Mouse (Mus musculus) hindbrain, embryonic 15.5 days (tissue): ENCODE results near the gene Samd4b. TPM values are rescaled to one million over a fixed set of nuclear protein-coding genes. Genes with fewer than 3 reads are reported as not detected.
"Not testable (repeated sequence)": the region's sequence is repeated elsewhere in the genome, so short reads cannot be mapped to it uniquely, and the experiment has no call there.

Experiments
- ATAC-seq: fragments of 200-750 bp; cut with Nextera tagmentation; 2 replicates; pipeline ENCODE4 v1.8.0; 2017; ENCODE audit warnings: low read depth, moderate number of reproducible peaks, moderate TSS enrichment; ENCODE audit not compliant: low FRiP score
- H3K27ac ChIP-seq: fragments of 300-500 bp; sonication (generic); replicated peaks from 2 replicates; pipeline ENCODE4 v1.5.1; 2015; ENCODE audit warnings: mild to moderate bottlenecking, inconsistent platforms
- H3K27me3 ChIP-seq: fragments of 300-500 bp; sonication (generic); 2 replicates; pipeline ENCODE4 v1.6.1; 2015; ENCODE audit warnings: control low read depth, inconsistent platforms
- H3K36me3 ChIP-seq: fragments of 300-500 bp; sonication (generic); 2 replicates; pipeline ENCODE4 v1.6.1; 2015; ENCODE audit warnings: control low read depth, inconsistent platforms
- H3K4me1 ChIP-seq: fragments of 300-500 bp; sonication (generic); replicated peaks from 2 replicates; pipeline ENCODE4 v1.6.1; 2015; ENCODE audit warnings: control low read depth, inconsistent platforms
- H3K4me2 ChIP-seq: fragments of 300-500 bp; sonication (generic); 2 replicates; pipeline ENCODE4 v1.6.1; 2015; ENCODE audit warnings: moderate library complexity, mild to moderate bottlenecking, inconsistent platforms
- H3K4me3 ChIP-seq: fragments of 300-500 bp; sonication (generic); 2 replicates; pipeline ENCODE4 v1.5.1; 2015; ENCODE audit warnings: mild to moderate bottlenecking, inconsistent platforms
- H3K9ac ChIP-seq: fragments of 300-500 bp; sonication (generic); 2 replicates; pipeline ENCODE4 v1.6.1; 2015; ENCODE audit warnings: inconsistent platforms
- H3K9me3 ChIP-seq: fragments of 300-500 bp; sonication (generic); 2 replicates; pipeline ENCODE4 v1.6.1; 2016; ENCODE audit warnings: control low read depth, inconsistent platforms
- WGBS: fragments of 180-500 bp; shearing (Covaris S2); methylation state at CpG from one replicate; pipeline ENCODE4 v1.1.7; 2015; 5-methylcytosine and 5-hydroxymethylcytosine counted together
- polyA plus RNA-seq: library from polyadenylated mRNA; unstranded; fragments of >200 nt; fragmentation: Nextera tagmentation; extraction: Ambion mirVana; gene quantifications from 2 replicates; pipeline ENCODE4 v1.2.1, GENCODE M21; 2015

The Samd4b gene
- 23.3 and 28.1 TPM in 2 replicates for polyA plus RNA-seq

- Histone ChIP-seq H3K27ac (peak within 1 kb of the TSS; percentile 86), H3K4me3 (peak within 1 kb of the TSS; percentile 55), H3K9me3 (no peaks in the 10 kb centered on the region), H3K4me1 (peaks cover 57% of the 10 kb centered on the region), H3K9ac (peak within 1 kb of the TSS; percentile 46), H3K4me2 (peak within 1 kb of the TSS; percentile 64), H3K27me3 (no peaks in the 10 kb centered on the region), H3K36me3 (no peaks in the 10 kb centered on the region)
- ATAC-seq = peak; percentile 95
- under 1% methylated on average over 66 of the region's 66 CpGs for WGBS
Observed at GRCm38 (mm10) chr7:28597642-28598446, at the start of gene Samd4b, which contains the start of gene Pak4. Gene Samd4b (minus strand): TSS chr7:28598144. Gene Pak4 (minus strand): TSS chr7:28598185.

GRCm38 (mm10) chr7:28647016-28647415, 49.1 kb upstream of the Samd4b start:
- Histone ChIP-seq H3K36me3 (no peaks in the 10 kb centered on the region), H3K4me2 (no peak overlapping the region), H3K27me3 (no peaks in the 10 kb centered on the region), H3K4me1 (no peaks in the 10 kb centered on the region), H3K27ac (no peak overlapping the region), H3K9ac (no peak overlapping the region), H3K9me3 (no peaks in the 10 kb centered on the region), H3K4me3 (no peak overlapping the region)
- 56% methylated on average over 7 of the region's 7 CpGs for WGBS
- ATAC-seq = no peak

- Histone ChIP-seq H3K4me3 (no peak overlapping the region), H3K9me3 (no peaks in the 10 kb centered on the region), H3K27ac (no peak overlapping the region), H3K4me2 (no peak overlapping the region), H3K27me3 (no peaks in the 10 kb centered on the region), H3K4me1 (no peaks in the 10 kb centered on the region), H3K36me3 (no peaks in the 10 kb centered on the region), H3K9ac (no peak overlapping the region)
- no peak for ATAC-seq
- 91% methylated on average over 2 of the region's 2 CpGs for WGBS
Observed at GRCm38 (mm10) chr7:28645947-28646475, 48.1 kb upstream of the Samd4b start.

GRCm38 (mm10) chr7:28645366-28645765, 47.4 kb upstream of the Samd4b start:
- H3K27ac ChIP-seq = no peak overlapping the region
- H3K9me3 ChIP-seq = no peaks in the 10 kb centered on the region
- H3K4me1 ChIP-seq = no peaks in the 10 kb centered on the region
- WGBS = 38% methylated on average over 6 of the region's 6 CpGs
- no peak overlapping the region for H3K4me3 ChIP-seq
- no peak overlapping the region for H3K9ac ChIP-seq
- ATAC-seq = no peak
- H3K36me3 ChIP-seq = no peaks in the 10 kb centered on the region
- H3K4me2 ChIP-seq = no peak overlapping the region
- no peaks in the 10 kb centered on the region for H3K27me3 ChIP-seq

GRCm38 (mm10) chr7:28641546-28641945, 43.6 kb upstream of the Samd4b start:
- ATAC-seq = no peak
- Histone ChIP-seq H3K27ac (no peak overlapping the region), H3K4me1 (0 out of 2 replicates have a peak, but pooled peaks cover 4% of the 10 kb centered on the region), H3K9ac (no peak overlapping the region), H3K9me3 (no peaks in the 10 kb centered on the region), H3K4me3 (no peak overlapping the region), H3K27me3 (no peaks in the 10 kb centered on the region), H3K4me2 (no peak overlapping the region), H3K36me3 (no peaks in the 10 kb centered on the region)
- 85% methylated on average over 8 of the region's 8 CpGs for WGBS

- Histone ChIP-seq H3K36me3 (no peaks in the 10 kb centered on the region), H3K4me1 (0 out of 2 replicates have a peak, but pooled peaks cover 4% of the 10 kb centered on the region)
- 29% methylated on average over 8 of the region's 8 CpGs for WGBS
Observed at GRCm38 (mm10) chr7:28637511-28637910, 39.6 kb upstream of the Samd4b start.

GRCm38 (mm10) chr7:28634128-28634527, 36.2 kb upstream of the Samd4b start:
- no peak overlapping the region for H3K27ac ChIP-seq
- H3K4me1 ChIP-seq = peaks cover 20% of the 10 kb centered on the region
- WGBS = 71% methylated on average over 4 of the region's 4 CpGs
- H3K27me3 ChIP-seq = peaks cover 31% of the 10 kb centered on the region
- H3K9ac ChIP-seq = no peak overlapping the region
- H3K4me2 ChIP-seq = no peak overlapping the region
- H3K4me3 ChIP-seq = no peak overlapping the region
- ATAC-seq = no peak
- H3K9me3 ChIP-seq = no peaks in the 10 kb centered on the region
- no peaks in the 10 kb centered on the region for H3K36me3 ChIP-seq

More at GRCm38 (mm10) chr7:28637511-28637910, 39.6 kb upstream of the Samd4b start:
- Histone ChIP-seq H3K4me2 (no peak overlapping the region), H3K27me3 (peaks cover 4% of the 10 kb centered on the region; the same call in 1 of the 2 replicates), H3K27ac (no peak overlapping the region), H3K9ac (no peak overlapping the region), H3K9me3 (no peaks in the 10 kb centered on the region), H3K4me3 (no peak overlapping the region)
- no peak for ATAC-seq

- peak within 1 kb of the TSS; percentile 71 for H3K4me2 ChIP-seq
- H3K4me3 ChIP-seq = peak within 1 kb of the TSS; percentile 35
- no peaks in the 10 kb centered on the region for H3K36me3 ChIP-seq
- H3K27me3 ChIP-seq = peaks cover 34% of the 10 kb centered on the region
- WGBS = 29% methylated on average over 10 of the region's 10 CpGs
- no peaks in the 10 kb centered on the region for H3K9me3 ChIP-seq
- no peak within 1 kb of the TSS for H3K27ac ChIP-seq
- H3K9ac ChIP-seq = peak within 1 kb of the TSS; percentile 25
- peaks cover 16% of the 10 kb centered on the region for H3K4me1 ChIP-seq
- no peak for ATAC-seq
Observed at GRCm38 (mm10) chr7:28631073-28631472, 33.1 kb upstream of the Samd4b start, which contains the start of gene Acp7. Gene Acp7 (minus strand): TSS chr7:28631332.

- Histone ChIP-seq H3K4me3 (no peak overlapping the region), H3K9me3 (no peaks in the 10 kb centered on the region), H3K27ac (no peak overlapping the region), H3K36me3 (no peaks in the 10 kb centered on the region), H3K4me1 (peaks cover 4% of the 10 kb centered on the region), H3K4me2 (no peak overlapping the region), H3K9ac (no peak overlapping the region), H3K27me3 (peaks cover 10% of the 10 kb centered on the region)
- WGBS = 80% methylated on average over 5 of the region's 5 CpGs
- ATAC-seq = no peak
Observed at GRCm38 (mm10) chr7:28624791-28625190, 26.8 kb upstream of the Samd4b start.

- WGBS = 81% methylated on average over 9 of the region's 9 CpGs
- H3K4me1 ChIP-seq = no peaks in the 10 kb centered on the region
- no peak for ATAC-seq
Observed at GRCm38 (mm10) chr7:28619098-28619715, 21.3 kb upstream of the Samd4b start.

GRCm38 (mm10) chr7:28605951-28606350, 8.0 kb upstream of the Samd4b start:
- Histone ChIP-seq H3K4me1 (peaks cover 9% of the 10 kb centered on the region), H3K36me3 (no peaks in the 10 kb centered on the region), H3K9ac (no peak overlapping the region), H3K27me3 (no peaks in the 10 kb centered on the region), H3K27ac (no peak overlapping the region), H3K9me3 (no peaks in the 10 kb centered on the region), H3K4me3 (no peak overlapping the region), H3K4me2 (no peak overlapping the region)
- no peak for ATAC-seq
- 98% methylated on average over 8 of the region's 8 CpGs for WGBS

More at GRCm38 (mm10) chr7:28619098-28619715, 21.3 kb upstream of the Samd4b start:
- Histone ChIP-seq H3K4me3 (no peak overlapping the region), H3K9me3 (no peaks in the 10 kb centered on the region), H3K9ac (no peak overlapping the region), H3K4me2 (no peak overlapping the region), H3K36me3 (no peaks in the 10 kb centered on the region), H3K27ac (no peak overlapping the region), H3K27me3 (no peaks in the 10 kb centered on the region)

GRCm38 (mm10) chr7:28603788-28604187, 5.8 kb upstream of the Samd4b start:
- ATAC-seq = not testable (repeated sequence)

More at GRCm38 (mm10) chr7:28603788-28604187, 5.8 kb upstream of the Samd4b start:
- not testable (repeated sequence) for H3K4me1 ChIP-seq, H3K27ac ChIP-seq, H3K4me2 ChIP-seq, H3K27me3 ChIP-seq, H3K9ac ChIP-seq, H3K36me3 ChIP-seq, H3K9me3 ChIP-seq, H3K4me3 ChIP-seq
- 87% methylated on average over 2 of the region's 2 CpGs for WGBS
